Mouse (Mus musculus) stomach, embryonic 14.5 days (tissue): Measurements from ENCODE around the gene Bcas3. TPM values are rescaled to one million over a fixed set of nuclear protein-coding genes. Genes with fewer than 3 reads are reported as not detected.

ENCODE experiments used
- ATAC-seq: fragments of 200-750 bp; cut with Nextera tagmentation; 2 replicates; pipeline ENCODE4 v1.8.0; 2017; ENCODE audit warnings: low read depth, moderate TSS enrichment; ENCODE audit not compliant: insufficient number of reproducible peaks, insufficient read depth, low FRiP score
- H3K27ac ChIP-seq: fragments of 300-500 bp; sonication (generic); 2 replicates; pipeline ENCODE4 v1.5.1; 2014; ENCODE audit warnings: mild to moderate bottlenecking, low read length, moderate library complexity, mixed read lengths
- H3K27me3 ChIP-seq: fragments of 300-500 bp; sonication (generic); 2 replicates; pipeline ENCODE4 v1.6.1; 2014; ENCODE audit warnings: low read length, control low read depth, mixed read lengths; ENCODE audit not compliant: control insufficient read depth, insufficient read depth
- H3K36me3 ChIP-seq: fragments of 300-500 bp; sonication (generic); 2 replicates; pipeline ENCODE4 v1.6.1; 2014; ENCODE audit warnings: mild to moderate bottlenecking, control low read depth, low read length, moderate library complexity, mixed read lengths; ENCODE audit not compliant: control insufficient read depth, insufficient read depth
- H3K4me1 ChIP-seq: fragments of 300-500 bp; sonication (generic); 2 replicates; pipeline ENCODE4 v1.6.1; 2014; ENCODE audit warnings: low read length, control low read depth, mixed read lengths; ENCODE audit not compliant: control insufficient read depth, insufficient read depth
- H3K4me2 ChIP-seq: fragments of 300-500 bp; sonication (generic); replicated peaks from 2 replicates; pipeline ENCODE4 v1.6.1; 2014; ENCODE audit warnings: low read depth, low read length, control low read depth
- H3K4me3 ChIP-seq: fragments of 300-500 bp; sonication (generic); 2 replicates; pipeline ENCODE4 v1.5.1; 2014; ENCODE audit warnings: low read depth, low read length, control low read depth
- H3K9ac ChIP-seq: fragments of 300-500 bp; sonication (generic); replicated peaks from 2 replicates; pipeline ENCODE4 v1.6.1; 2014; ENCODE audit warnings: low read depth, mild to moderate bottlenecking, control low read depth, low read length, moderate library complexity, mixed read lengths
- H3K9me3 ChIP-seq: fragments of 300-500 bp; sonication (generic); 2 replicates; pipeline ENCODE4 v1.6.1; 2016; ENCODE audit warnings: low read depth, low read length, control low read depth; ENCODE audit not compliant: control insufficient read depth
- WGBS: fragments of 180-500 bp; shearing (Covaris S2); extraction: QIAGEN DNeasy Blood & Tissue Kit; methylation state at CpG from one replicate; pipeline ENCODE4 v1.1.7; 2014; 5-methylcytosine and 5-hydroxymethylcytosine counted together
- polyA plus RNA-seq: library from polyadenylated mRNA; unstranded; fragments of >200 nt; fragmentation: Nextera tagmentation; extraction: Ambion mirVana; gene quantifications from 2 replicates; pipeline ENCODE4 v1.2.1, GENCODE M21; 2014

The Bcas3 gene
- polyA plus RNA-seq, 1 experiment from 2014 or later: 20.4 TPM

- Histone ChIP-seq H3K27me3 (no peaks in the 10 kb centered on the region), H3K9ac (no peak overlapping the region), H3K4me1 (peaks cover 16% of the 10 kb centered on the region), H3K27ac (peak overlapping the region; percentile 44; the same call in 1 of the 2 replicates), H3K9me3 (no peaks in the 10 kb centered on the region), H3K4me3 (no peak overlapping the region), H3K4me2 (peak overlapping the region; percentile 19; the same call in 1 of the 2 replicates), H3K36me3 (no peaks in the 10 kb centered on the region)
- 55% methylated on average over 6 of the region's 6 CpGs for WGBS
- ATAC-seq: no peak
Measured at GRCm38 (mm10) chr11:85523646-85524045, 170.7 kb downstream of the Bcas3 start.

GRCm38 (mm10) chr11:85524186-85524585, 171.2 kb downstream of the Bcas3 start:
- Histone ChIP-seq H3K4me2 (peak overlapping the region; percentile 19), H3K27ac (no peak overlapping the region), H3K4me1 (peaks cover 16% of the 10 kb centered on the region), H3K4me3 (no peak overlapping the region), H3K9ac (no peak overlapping the region), H3K36me3 (no peaks in the 10 kb centered on the region), H3K27me3 (no peaks in the 10 kb centered on the region), H3K9me3 (no peaks in the 10 kb centered on the region)
- ATAC-seq: no peak; the same call in 1 of the 2 replicates
- WGBS: 36% methylated on average over 12 of the region's 12 CpGs

GRCm38 (mm10) chr11:85524841-85525500, 172.0 kb downstream of the Bcas3 start:
- 31% methylated on average over 16 of the region's 16 CpGs for WGBS
- H3K27ac ChIP-seq: no peak overlapping the region
- H3K27me3 ChIP-seq: no peaks in the 10 kb centered on the region
- H3K4me1 ChIP-seq: peaks cover 16% of the 10 kb centered on the region
- H3K4me3 ChIP-seq: no peak overlapping the region
- H3K9ac ChIP-seq: no peak overlapping the region
- H3K4me2 ChIP-seq: no peak overlapping the region
- no peaks in the 10 kb centered on the region for H3K36me3 ChIP-seq
- ATAC-seq: peak; percentile 33; the same call in 1 of the 2 replicates
- no peaks in the 10 kb centered on the region for H3K9me3 ChIP-seq

GRCm38 (mm10) chr11:85525501-85525885, 172.5 kb downstream of the Bcas3 start:
- Histone ChIP-seq H3K9me3 (no peaks in the 10 kb centered on the region), H3K4me1 (peaks cover 16% of the 10 kb centered on the region), H3K27ac (no peak overlapping the region), H3K4me2 (0 out of 2 replicates have a peak overlapping the region, but pooled peaks have one; percentile 13), H3K4me3 (no peak overlapping the region), H3K36me3 (no peaks in the 10 kb centered on the region), H3K27me3 (no peaks in the 10 kb centered on the region), H3K9ac (no peak overlapping the region)
- WGBS: 37% methylated on average over 10 of the region's 10 CpGs
- ATAC-seq: no peak

- Histone ChIP-seq H3K9me3 (no peaks in the 10 kb centered on the region), H3K4me3 (no peak overlapping the region), H3K27ac (no peak overlapping the region), H3K9ac (no peak overlapping the region), H3K4me1 (peaks cover 16% of the 10 kb centered on the region), H3K4me2 (no peak overlapping the region), H3K36me3 (no peaks in the 10 kb centered on the region), H3K27me3 (no peaks in the 10 kb centered on the region)
- 44% methylated on average over 11 of the region's 11 CpGs for WGBS
- no peak for ATAC-seq
Measured at GRCm38 (mm10) chr11:85525979-85526775, 173.2 kb downstream of the Bcas3 start.

- H3K27me3 ChIP-seq: no peaks in the 10 kb centered on the region
- WGBS: 65% methylated on average over 5 of the region's 5 CpGs
- no peak for ATAC-seq
- H3K27ac ChIP-seq: no peak overlapping the region
- no peaks in the 10 kb centered on the region for H3K36me3 ChIP-seq
- H3K9ac ChIP-seq: no peak overlapping the region
- H3K9me3 ChIP-seq: no peaks in the 10 kb centered on the region
- H3K4me2 ChIP-seq: no peak overlapping the region
- H3K4me3 ChIP-seq: no peak overlapping the region
- peaks cover 16% of the 10 kb centered on the region for H3K4me1 ChIP-seq
Measured at GRCm38 (mm10) chr11:85527261-85527660, 174.3 kb downstream of the Bcas3 start.

- Histone ChIP-seq H3K36me3 (no peaks in the 10 kb centered on the region), H3K4me3 (no peak overlapping the region), H3K27me3 (no peaks in the 10 kb centered on the region), H3K9ac (no peak overlapping the region), H3K4me2 (no peak overlapping the region), H3K27ac (no peak overlapping the region), H3K4me1 (peaks cover 12% of the 10 kb centered on the region; the same call in 1 of the 2 replicates), H3K9me3 (no peaks in the 10 kb centered on the region)
- WGBS: 67% methylated on average over 5 of the region's 5 CpGs
- no peak for ATAC-seq
Measured at GRCm38 (mm10) chr11:85529531-85530285, 176.7 kb downstream of the Bcas3 start.

- Histone ChIP-seq H3K4me3 (no peak overlapping the region), H3K27me3 (no peaks in the 10 kb centered on the region), H3K9me3 (no peaks in the 10 kb centered on the region), H3K4me2 (no peak overlapping the region), H3K9ac (no peak overlapping the region), H3K4me1 (peaks cover 6% of the 10 kb centered on the region), H3K27ac (no peak overlapping the region), H3K36me3 (no peaks in the 10 kb centered on the region)
- WGBS: 87% methylated on average over 4 of the region's 4 CpGs
- ATAC-seq: no peak
Measured at GRCm38 (mm10) chr11:85540989-85541388, 188.0 kb downstream of the Bcas3 start.
